Mouse (Mus musculus): ENCODE measurements around the gene Pcp4l1. TPM values are rescaled to one million over a fixed set of nuclear protein-coding genes. Genes with fewer than 3 reads are reported as not detected.

Gene Pcp4l1
- total RNA-seq, 2 experiments from 2014 or later, result 58.3 to 75.0 TPM

- intact Hi-C loops (cut with DNase I), result no loop called here
- peak overlapping the region; percentile 35 for H3K4me3 ChIP-seq
- no peak overlapping the region for H3K27ac ChIP-seq
- no peak for TF ChIP-seq CTCF (IDR thresholded peaks at IDR 0.05)
- no peak for DNase-seq
Measured at GRCm38 (mm10) chr1:171231844-171232243, 35.8 kb upstream of the Pcp4l1 start.

- intact Hi-C loops (cut with DNase I), result no loop called here
- no peak for DNase-seq
- TF ChIP-seq CTCF (IDR thresholded peaks at IDR 0.05), result no peak
- no peak overlapping the region for H3K27ac ChIP-seq
- H3K4me3 ChIP-seq, result no peak overlapping the region
Measured at GRCm38 (mm10) chr1:171230215-171230614, 34.1 kb upstream of the Pcp4l1 start.

GRCm38 (mm10) chr1:171229750-171230149, 33.7 kb upstream of the Pcp4l1 start:
- Histone ChIP-seq H3K27ac (no peak overlapping the region), H3K4me3 (no peak overlapping the region)
- DNase-seq, result no peak
- intact Hi-C loops (cut with DNase I), result no loop called here
- no peak for TF ChIP-seq CTCF (IDR thresholded peaks at IDR 0.05)

GRCm38 (mm10) chr1:171227879-171228278, 31.8 kb upstream of the Pcp4l1 start:
- no peak for TF ChIP-seq CTCF (IDR thresholded peaks at IDR 0.05)
- intact Hi-C loops (cut with DNase I), result no loop called here
- Histone ChIP-seq H3K4me3 (no peak overlapping the region), H3K27ac (no peak overlapping the region)
- DNase-seq, result no peak

- H3K27ac ChIP-seq, result no peak overlapping the region
- TF ChIP-seq CTCF (IDR thresholded peaks at IDR 0.05), result no peak
- intact Hi-C loops (cut with DNase I), result no loop called here
- H3K4me3 ChIP-seq, result no peak overlapping the region
- DNase-seq, result no peak
Measured at GRCm38 (mm10) chr1:171226780-171227179, 30.7 kb upstream of the Pcp4l1 start.

GRCm38 (mm10) chr1:171224857-171225256, 28.8 kb upstream of the Pcp4l1 start, which contains the start of gene Apoa2:
Gene Apoa2 (plus strand): TSS chr1:171225054.
- TF ChIP-seq CTCF (IDR thresholded peaks at IDR 0.05), result no peak
- intact Hi-C loops (cut with DNase I), result no loop called here
- Histone ChIP-seq H3K27ac (peak within 1 kb of the TSS; percentile 35; the same call in 1 of the 2 replicates), H3K4me3 (no peak within 1 kb of the TSS)
- no peak for DNase-seq

- no peak for DNase-seq
- Histone ChIP-seq H3K4me3 (no peak overlapping the region), H3K27ac (peak overlapping the region; percentile 35)
- no peak for TF ChIP-seq CTCF (IDR thresholded peaks at IDR 0.05)
- intact Hi-C loops (cut with DNase I), result loop anchor here (2.0 kb wide), 2 partner anchors 15 to 33 kb away; no protein-coding TSS in a partner anchor
Measured at GRCm38 (mm10) chr1:171223796-171224195, 27.7 kb upstream of the Pcp4l1 start.

GRCm38 (mm10) chr1:171223168-171223567, 27.1 kb upstream of the Pcp4l1 start:
- peak overlapping the region; percentile 95 for H3K27ac ChIP-seq
- no peak for TF ChIP-seq CTCF (IDR thresholded peaks at IDR 0.05)
- DNase-seq, result no peak
- intact Hi-C loops (cut with DNase I), result loop anchor here (2.0 kb wide), 2 partner anchors 16 to 34 kb away; no protein-coding TSS in a partner anchor
- H3K4me3 ChIP-seq, result peak overlapping the region; percentile 78

GRCm38 (mm10) chr1:171222238-171223155, 26.4 kb upstream of the Pcp4l1 start, which contains the start of gene Tomm40l:
Gene Tomm40l (minus strand): TSS chr1:171222514.
- peak within 1 kb of the TSS; percentile 88 for H3K4me3 ChIP-seq
- peak within 1 kb of the TSS; percentile 95 for H3K27ac ChIP-seq
- TF ChIP-seq CTCF (IDR thresholded peaks at IDR 0.05), result peak; percentile 83
- intact Hi-C loops (cut with DNase I), result loop anchor here (1.0 to 2.0 kb wide), 4 partner anchors 16 to 106 kb away; no protein-coding TSS in a partner anchor
- DNase-seq, result peak; percentile 95

GRCm38 (mm10) chr1:171221281-171222193, 25.5 kb upstream of the Pcp4l1 start:
- peak overlapping the region; percentile 95 for H3K27ac ChIP-seq
- peak overlapping the region; percentile 88 for H3K4me3 ChIP-seq
- DNase-seq, result peak; percentile 41
- no peak for TF ChIP-seq CTCF (IDR thresholded peaks at IDR 0.05)
- intact Hi-C loops (cut with DNase I), result loop anchor here (1.0 to 2.0 kb wide), 4 partner anchors 17 to 105 kb away; no protein-coding TSS in a partner anchor

- intact Hi-C loops (cut with DNase I), result loop anchor here (1.0 kb wide), 1 partner anchor 57 kb away; no protein-coding TSS in a partner anchor
- TF ChIP-seq CTCF (IDR thresholded peaks at IDR 0.05), result peak; percentile 87
- peak; percentile 87 for DNase-seq
- H3K27ac ChIP-seq, result peak overlapping the region; percentile 95; the same call in 1 of the 2 replicates
- peak overlapping the region; percentile 88 for H3K4me3 ChIP-seq
Measured at GRCm38 (mm10) chr1:171220871-171221270, 24.8 kb upstream of the Pcp4l1 start.

All from gastrocnemius, adult 2 months (tissue).